Mouse (Mus musculus): Measurements from ENCODE around the gene Pi4ka. TPM values are rescaled to one million over a fixed set of nuclear protein-coding genes. Genes with fewer than 3 reads are reported as not detected.
A peak's percentile ranks its signal among the peaks of the same experiment; 100 is the strongest.

The Pi4ka gene
- polyA plus RNA-seq, 1 experiment from 2014 or later: 39.0 TPM

DNA sequence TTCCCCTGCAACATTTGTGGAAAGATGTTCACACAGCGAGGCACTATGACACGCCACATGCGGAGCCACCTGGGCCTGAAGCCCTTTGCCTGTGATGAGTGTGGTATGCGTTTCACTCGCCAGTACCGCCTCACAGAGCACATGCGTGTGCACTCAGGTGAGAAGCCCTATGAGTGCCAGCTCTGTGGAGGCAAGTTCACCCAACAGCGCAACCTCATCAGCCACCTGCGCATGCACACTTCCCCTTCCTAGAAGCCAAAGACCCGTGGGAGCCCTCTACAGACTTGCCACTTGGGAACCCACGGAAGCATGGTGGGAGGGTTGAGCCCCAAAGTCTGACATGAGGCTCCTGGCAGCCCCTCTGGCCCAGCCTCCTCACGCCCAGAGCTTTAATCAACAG lies 147.2 kb downstream of the Pi4ka start:
- peaks cover 9% of the 10 kb centered on the region for H3K4me1 ChIP-seq

DNA sequence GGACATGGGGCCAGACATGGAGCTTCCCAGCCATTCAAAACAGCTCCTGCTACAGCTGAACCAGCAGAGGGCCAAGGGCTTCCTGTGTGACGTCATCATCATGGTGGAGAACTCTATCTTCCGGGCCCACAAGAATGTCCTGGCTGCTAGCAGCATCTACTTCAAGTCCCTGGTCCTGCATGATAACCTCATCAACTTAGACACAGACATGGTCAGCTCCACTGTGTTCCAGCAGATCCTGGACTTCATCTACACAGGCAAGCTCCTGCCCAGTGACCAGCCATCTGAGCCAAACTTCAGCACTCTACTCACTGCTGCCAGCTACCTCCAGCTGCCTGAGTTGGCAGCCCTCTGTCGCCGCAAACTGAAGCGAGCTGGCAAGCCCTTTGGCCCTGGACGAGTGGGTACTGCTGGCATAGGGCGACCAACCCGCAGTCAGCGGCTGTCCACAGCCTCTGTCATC lies 148.7 kb downstream of the Pi4ka start:
- no peaks in the 10 kb centered on the region for H3K27me3 ChIP-seq (replicated peaks; ENCODE audit: low read depth, poor library complexity, severe bottlenecking)
- no peaks in the 10 kb centered on the region for H3K9me3 ChIP-seq
- no peak overlapping the region for H3K4me3 ChIP-seq
- no peak for DNase-seq (ENCODE audit: low spot score)
- 93% methylated on average over 9 of the region's 9 CpGs for WGBS
- peaks cover 71% of the 10 kb centered on the region for H3K36me3 ChIP-seq (replicated peaks)
- H3K4me1 ChIP-seq: peaks cover 25% of the 10 kb centered on the region
- no peak overlapping the region for H3K27ac ChIP-seq (replicated peaks)

More for the DNA sequence above, 147.2 kb downstream of the Pi4ka start:
- no peak for DNase-seq (ENCODE audit: low spot score)
- H3K36me3 ChIP-seq (replicated peaks): peaks cover 78% of the 10 kb centered on the region
- no peaks in the 10 kb centered on the region for H3K27me3 ChIP-seq (replicated peaks; ENCODE audit: low read depth, poor library complexity, severe bottlenecking)
- no peaks in the 10 kb centered on the region for H3K9me3 ChIP-seq
- H3K27ac ChIP-seq (replicated peaks): no peak overlapping the region
- no peak overlapping the region for H3K4me3 ChIP-seq
- 96% methylated on average over 12 of the region's 12 CpGs for WGBS

DNA sequence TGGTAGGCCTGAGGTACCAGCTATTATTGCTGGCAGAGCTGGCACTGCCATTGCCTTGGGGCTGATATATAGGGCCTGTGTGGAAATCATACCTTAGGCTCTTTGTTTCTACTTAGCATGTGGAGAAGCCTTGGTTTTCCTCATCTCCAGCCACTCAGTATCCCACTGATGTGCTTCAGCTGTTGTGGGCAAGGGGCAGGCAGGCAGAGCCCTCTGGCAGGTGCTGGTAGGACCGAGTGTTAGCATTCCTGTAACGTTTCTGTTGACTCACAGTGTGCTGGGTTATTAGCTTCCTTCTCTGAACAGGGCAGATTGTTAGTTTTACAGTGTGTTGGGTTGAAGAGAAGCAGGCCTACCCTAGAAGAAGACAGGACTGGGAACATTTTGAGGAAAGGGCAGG lies 150.8 kb downstream of the Pi4ka start:
- 76% methylated on average over 2 of the region's 2 CpGs for WGBS
- no peak for DNase-seq (ENCODE audit: low spot score)

DNA sequence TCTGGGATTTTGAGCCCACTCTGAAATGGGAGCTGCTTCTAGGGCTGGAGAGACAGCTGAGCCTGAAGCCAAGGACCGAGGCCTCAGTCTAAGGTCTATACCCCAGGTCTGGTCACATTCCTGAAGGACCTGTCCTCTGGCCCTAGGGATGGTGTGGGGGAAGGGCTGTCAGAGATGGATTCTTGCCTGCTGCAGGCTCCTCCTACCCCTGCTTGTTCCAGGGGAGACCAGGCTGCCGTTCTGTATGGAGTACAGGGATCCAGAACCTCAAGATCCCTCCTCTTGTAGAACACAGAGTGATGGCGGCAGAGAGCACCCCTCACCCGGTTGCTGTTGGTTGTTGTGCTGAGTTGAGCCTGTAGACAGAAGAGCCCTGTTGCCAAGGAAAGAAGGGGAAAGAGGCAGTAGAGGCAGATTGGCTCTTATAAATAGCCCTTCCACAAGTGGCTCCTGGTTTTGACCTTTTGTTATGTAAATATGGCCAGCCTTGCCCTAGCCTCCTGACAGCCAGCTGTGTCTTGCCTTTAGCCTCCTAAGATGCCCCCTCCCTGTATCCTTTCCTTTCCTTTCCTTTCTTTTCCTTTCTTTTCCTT lies 152.0 kb downstream of the Pi4ka start:
- no peaks in the 10 kb centered on the region for H3K9me3 ChIP-seq
- peak; percentile 28 for DNase-seq (ENCODE audit: low spot score)
- no peak overlapping the region for H3K4me3 ChIP-seq
- WGBS: 25% methylated on average over 4 of the region's 4 CpGs
- peaks cover 41% of the 10 kb centered on the region for H3K36me3 ChIP-seq (replicated peaks)
- peaks cover 44% of the 10 kb centered on the region for H3K4me1 ChIP-seq
- no peaks in the 10 kb centered on the region for H3K27me3 ChIP-seq (replicated peaks; ENCODE audit: low read depth, poor library complexity, severe bottlenecking)
- peak overlapping the region; percentile 70 for H3K27ac ChIP-seq (replicated peaks)

More for the DNA sequence above, 150.8 kb downstream of the Pi4ka start:
- H3K9me3 ChIP-seq: no peaks in the 10 kb centered on the region
- H3K4me1 ChIP-seq: peaks cover 38% of the 10 kb centered on the region
- no peaks in the 10 kb centered on the region for H3K27me3 ChIP-seq (replicated peaks; ENCODE audit: low read depth, poor library complexity, severe bottlenecking)
- H3K27ac ChIP-seq (replicated peaks): no peak overlapping the region
- H3K4me3 ChIP-seq: no peak overlapping the region
- peaks cover 52% of the 10 kb centered on the region for H3K36me3 ChIP-seq (replicated peaks)

DNA sequence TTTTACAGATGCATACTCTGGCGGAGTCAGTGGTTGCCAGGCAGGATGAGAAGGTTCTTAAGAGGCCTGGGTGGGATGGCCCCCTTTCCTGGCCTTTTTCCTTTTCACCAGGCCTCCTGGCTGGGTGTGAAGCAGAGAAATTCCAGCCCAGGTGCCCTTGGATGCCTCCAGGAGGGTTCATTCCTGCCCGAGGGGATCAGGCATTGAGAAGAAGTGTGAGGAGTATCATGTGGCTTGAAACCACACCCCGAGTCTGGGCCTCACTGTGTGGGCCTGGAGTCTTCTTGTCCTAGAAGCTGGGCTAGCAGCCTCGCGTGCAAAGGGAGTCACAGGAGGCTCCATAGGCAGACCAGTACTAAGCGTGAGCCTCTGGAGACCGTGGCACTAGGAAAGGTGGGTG lies 153.3 kb downstream of the Pi4ka start:
- WGBS: 66% methylated on average over 7 of the region's 7 CpGs
- Histone ChIP-seq H3K9me3 (no peaks in the 10 kb centered on the region), H3K27me3 (replicated peaks; ENCODE audit: low read depth, poor library complexity, severe bottlenecking) (no peaks in the 10 kb centered on the region), H3K27ac (replicated peaks) (peak overlapping the region; percentile 57; the same call in 1 of the 2 replicates), H3K4me1 (peaks cover 48% of the 10 kb centered on the region), H3K36me3 (replicated peaks) (peaks cover 28% of the 10 kb centered on the region), H3K4me3 (no peak overlapping the region)
- no peak for DNase-seq (ENCODE audit: low spot score)

DNA sequence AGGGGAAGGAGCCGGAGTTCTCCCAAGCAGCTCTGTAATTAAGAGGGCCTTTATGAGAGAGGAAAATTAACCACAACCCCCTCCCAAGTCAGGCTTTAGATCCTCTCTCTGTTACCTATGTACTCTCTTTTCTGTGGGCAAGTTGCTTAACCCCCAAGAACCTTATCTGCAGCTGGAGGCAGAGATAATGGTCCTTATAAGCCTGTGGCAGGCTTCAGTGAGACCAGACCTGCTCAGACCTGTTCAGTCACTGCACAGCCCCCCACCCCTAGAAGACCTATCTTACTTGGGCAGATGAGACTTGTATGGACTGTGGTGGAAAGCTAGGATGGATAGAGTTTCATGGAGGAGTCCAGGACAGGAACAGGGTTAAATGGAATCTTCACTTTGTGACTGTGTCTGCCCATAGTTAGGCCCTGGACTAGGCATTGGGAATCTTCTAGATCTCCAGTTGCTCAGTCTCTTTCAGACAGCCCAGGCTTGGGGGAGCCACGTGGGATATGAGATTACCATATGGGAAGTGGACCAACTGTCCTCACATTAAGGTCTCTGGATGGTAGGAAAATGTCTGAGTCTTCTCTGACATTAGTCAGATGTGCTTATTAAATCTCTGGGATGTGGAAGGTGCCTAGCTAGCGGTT lies 153.9 kb downstream of the Pi4ka start:
- WGBS: 79% methylated on average over 3 of the region's 3 CpGs
- Histone ChIP-seq H3K4me3 (no peak overlapping the region), H3K27me3 (replicated peaks; ENCODE audit: low read depth, poor library complexity, severe bottlenecking) (no peaks in the 10 kb centered on the region), H3K4me1 (peaks cover 48% of the 10 kb centered on the region), H3K9me3 (no peaks in the 10 kb centered on the region), H3K27ac (replicated peaks) (no peak overlapping the region), H3K36me3 (replicated peaks) (peaks cover 22% of the 10 kb centered on the region)
- no peak for DNase-seq (ENCODE audit: low spot score)

DNA sequence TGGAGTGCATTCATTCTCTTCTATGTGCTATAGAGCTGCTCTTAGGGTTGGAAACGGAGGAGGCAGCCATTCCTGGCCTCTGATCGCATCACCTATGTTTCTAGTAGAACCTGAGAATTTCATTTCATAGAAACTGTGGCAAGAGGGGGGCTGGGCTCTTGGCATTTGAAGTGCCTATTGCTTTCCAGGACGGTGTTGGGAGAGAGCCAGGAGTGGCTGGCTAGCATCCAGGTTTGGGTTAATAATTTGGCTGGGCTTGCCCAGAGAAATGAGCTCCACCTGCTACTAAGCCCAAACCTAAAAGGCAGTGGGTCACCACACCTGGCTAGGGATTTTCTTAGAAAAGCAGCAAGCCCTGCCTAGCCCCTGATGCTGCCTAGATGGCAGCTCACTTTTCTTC lies 154.6 kb downstream of the Pi4ka start:
- H3K36me3 ChIP-seq (replicated peaks): peaks cover 15% of the 10 kb centered on the region
- WGBS: 80% methylated on average over 3 of the region's 3 CpGs
- no peak for DNase-seq (ENCODE audit: low spot score)
- H3K27ac ChIP-seq (replicated peaks): no peak overlapping the region
- H3K27me3 ChIP-seq (replicated peaks; ENCODE audit: low read depth, poor library complexity, severe bottlenecking): no peaks in the 10 kb centered on the region
- H3K4me1 ChIP-seq: peaks cover 48% of the 10 kb centered on the region
- no peak overlapping the region for H3K4me3 ChIP-seq
- H3K9me3 ChIP-seq: no peaks in the 10 kb centered on the region

DNA sequence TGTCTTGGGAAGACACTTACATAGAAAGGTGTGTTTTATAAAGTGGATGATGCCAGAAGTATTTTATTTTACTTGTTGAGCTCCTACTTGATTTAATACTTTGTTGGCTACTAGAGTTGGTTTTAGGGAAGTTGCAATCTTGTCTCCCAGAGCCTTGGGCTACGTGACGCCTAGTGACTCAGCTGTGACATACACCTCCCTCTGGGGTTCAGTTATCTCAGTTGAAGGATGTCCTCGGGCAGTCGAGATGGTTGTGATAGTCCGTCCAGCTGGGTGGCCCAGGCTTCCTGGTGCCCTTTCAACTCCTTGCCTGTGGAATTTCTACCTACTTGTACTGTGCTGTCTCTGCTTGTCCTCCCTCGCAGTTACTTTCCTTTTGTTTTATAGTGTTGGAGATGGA lies 157.0 kb downstream of the Pi4ka start:
- Histone ChIP-seq H3K36me3 (replicated peaks) (no peaks in the 10 kb centered on the region; the same call in 1 of the 2 replicates), H3K4me3 (no peak overlapping the region), H3K27ac (replicated peaks) (no peak overlapping the region), H3K9me3 (no peaks in the 10 kb centered on the region), H3K4me1 (peaks cover 41% of the 10 kb centered on the region), H3K27me3 (replicated peaks; ENCODE audit: low read depth, poor library complexity, severe bottlenecking) (no peaks in the 10 kb centered on the region)
- 62% methylated on average over 6 of the region's 6 CpGs for WGBS
- no peak for DNase-seq (ENCODE audit: low spot score)

DNA sequence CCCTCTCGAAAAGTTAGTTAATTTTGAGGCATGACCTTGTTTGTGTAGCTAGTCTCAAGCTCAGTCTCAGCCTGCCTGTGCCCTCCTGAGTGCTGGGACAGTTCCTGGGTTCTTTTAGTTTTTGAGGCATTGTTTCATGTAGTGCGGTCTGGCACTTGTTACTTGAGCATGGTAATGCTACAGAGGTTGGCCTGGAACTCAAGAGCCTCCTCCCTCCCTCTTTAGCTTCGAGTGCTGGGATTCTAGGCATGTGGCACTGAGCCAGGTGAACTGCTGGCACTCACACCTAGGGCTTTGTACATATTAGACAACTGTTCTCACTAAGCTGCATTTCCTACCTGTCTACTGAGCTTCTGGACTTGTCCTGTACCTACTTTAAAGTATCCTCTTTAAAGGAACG lies 158.4 kb downstream of the Pi4ka start:
- H3K36me3 ChIP-seq (replicated peaks): no peaks in the 10 kb centered on the region; the same call in 1 of the 2 replicates
- no peak for DNase-seq (ENCODE audit: low spot score)
- 86% methylated on average over 4 of the region's 4 CpGs for WGBS
- no peaks in the 10 kb centered on the region for H3K9me3 ChIP-seq
- no peak overlapping the region for H3K4me3 ChIP-seq
- H3K27me3 ChIP-seq (replicated peaks; ENCODE audit: low read depth, poor library complexity, severe bottlenecking): no peaks in the 10 kb centered on the region
- H3K27ac ChIP-seq (replicated peaks): no peak overlapping the region
- peaks cover 36% of the 10 kb centered on the region for H3K4me1 ChIP-seq

DNA sequence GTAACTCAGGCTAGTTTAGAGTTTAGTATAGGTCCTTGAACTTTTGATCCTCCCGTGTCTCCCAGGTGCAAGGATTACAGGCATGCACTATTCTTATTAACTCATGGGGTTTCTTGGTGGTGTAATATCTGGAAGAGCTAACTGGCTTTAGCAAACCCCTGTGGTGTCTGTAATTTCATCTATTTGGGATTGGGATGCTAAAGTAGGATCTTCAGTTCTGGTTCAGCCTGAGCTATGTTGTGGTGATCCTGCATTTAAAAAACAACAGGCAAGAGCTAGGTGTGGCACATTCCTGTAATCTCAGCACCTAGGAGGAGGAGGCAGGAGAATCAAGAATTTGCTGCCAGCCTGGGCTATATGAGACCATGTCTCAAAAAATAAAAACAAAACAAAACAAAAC lies 161.1 kb downstream of the Pi4ka start:
- WGBS: 85% methylated on average over 1 of the region's 1 CpGs
- Histone ChIP-seq H3K36me3 (replicated peaks) (no peaks in the 10 kb centered on the region; the same call in 1 of the 2 replicates), H3K4me3 (no peak overlapping the region), H3K27ac (replicated peaks) (no peak overlapping the region), H3K9me3 (no peaks in the 10 kb centered on the region), H3K4me1 (peaks cover 23% of the 10 kb centered on the region), H3K27me3 (replicated peaks; ENCODE audit: low read depth, poor library complexity, severe bottlenecking) (no peaks in the 10 kb centered on the region)
- DNase-seq (ENCODE audit: low spot score): no peak

DNA sequence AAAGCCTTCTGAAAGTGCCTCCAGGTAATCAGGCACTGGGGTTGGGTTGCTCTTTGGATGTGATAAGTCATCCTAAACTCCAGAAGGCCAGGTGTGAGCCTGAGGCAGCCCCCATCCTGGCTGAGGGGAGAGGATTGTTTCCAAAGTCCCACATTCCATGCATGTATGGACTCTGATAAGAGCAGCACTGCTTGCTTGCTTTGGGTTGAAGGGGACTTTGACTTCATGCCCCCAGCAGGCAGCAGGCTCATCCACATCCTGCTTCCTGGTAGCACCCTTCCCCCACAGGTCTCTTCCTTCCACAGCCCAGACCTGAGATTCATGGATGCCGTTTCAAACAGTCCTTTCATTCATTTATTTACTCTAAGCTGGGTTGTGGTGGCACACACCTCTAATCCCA lies 162.4 kb downstream of the Pi4ka start:
- no peaks in the 10 kb centered on the region; the same call in 1 of the 2 replicates for H3K36me3 ChIP-seq (replicated peaks)
- H3K27me3 ChIP-seq (replicated peaks; ENCODE audit: low read depth, poor library complexity, severe bottlenecking): no peaks in the 10 kb centered on the region
- 83% methylated on average over 1 of the region's 1 CpGs for WGBS
- no peaks in the 10 kb centered on the region for H3K9me3 ChIP-seq
- H3K27ac ChIP-seq (replicated peaks): no peak overlapping the region
- H3K4me3 ChIP-seq: no peak overlapping the region
- no peak for DNase-seq (ENCODE audit: low spot score)
- H3K4me1 ChIP-seq: peaks cover 18% of the 10 kb centered on the region

DNA sequence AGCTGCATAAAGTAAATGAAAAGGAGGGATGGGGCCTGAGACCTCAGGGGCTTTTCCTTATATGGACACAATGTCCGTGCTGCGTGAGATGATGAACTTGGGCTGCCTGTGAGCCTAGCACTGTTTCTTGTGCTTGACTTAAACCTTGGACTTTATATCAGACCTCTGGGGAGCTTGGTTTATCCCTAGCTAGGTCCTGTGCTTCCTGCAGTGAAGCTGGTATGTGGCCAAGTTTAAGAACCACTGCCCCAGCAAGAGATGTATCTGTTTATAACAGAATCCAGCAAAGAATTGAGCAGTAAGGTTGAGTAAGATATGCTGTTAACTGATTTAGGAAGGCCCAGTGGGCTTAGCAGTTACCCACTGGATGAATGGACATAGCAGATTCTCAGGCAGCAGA lies 166.7 kb downstream of the Pi4ka start:
- H3K27ac ChIP-seq (replicated peaks): no peak overlapping the region
- H3K27me3 ChIP-seq (replicated peaks; ENCODE audit: low read depth, poor library complexity, severe bottlenecking): no peaks in the 10 kb centered on the region
- H3K9me3 ChIP-seq: no peaks in the 10 kb centered on the region
- H3K4me3 ChIP-seq: no peak overlapping the region
- peaks cover 50% of the 10 kb centered on the region for H3K4me1 ChIP-seq
- WGBS: 86% methylated on average over 2 of the region's 2 CpGs
- H3K36me3 ChIP-seq (replicated peaks): no peaks in the 10 kb centered on the region; the same call in 1 of the 2 replicates
- no peak for DNase-seq (ENCODE audit: low spot score)

DNA sequence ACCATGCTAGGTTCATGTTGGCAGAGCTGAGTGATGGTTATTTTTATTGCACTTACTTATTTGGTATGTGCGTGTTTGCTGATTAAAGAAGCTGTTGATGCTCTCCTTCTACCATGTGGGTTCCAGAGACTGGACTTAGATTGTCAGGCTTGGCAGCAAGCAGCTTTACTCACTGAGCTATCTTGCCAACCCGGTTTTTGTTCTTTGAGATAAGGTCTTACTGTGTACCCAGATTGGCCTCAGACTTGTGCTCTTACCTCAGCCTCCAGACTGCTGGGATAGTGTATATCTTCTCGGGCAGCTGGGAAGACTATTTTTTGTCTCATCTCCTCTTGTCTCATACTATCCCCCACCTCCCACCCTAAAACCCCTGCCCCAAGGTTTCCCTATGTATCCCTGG lies 168.5 kb downstream of the Pi4ka start:
- no peaks in the 10 kb centered on the region for H3K9me3 ChIP-seq
- H3K27ac ChIP-seq (replicated peaks): no peak overlapping the region
- H3K4me1 ChIP-seq: peaks cover 50% of the 10 kb centered on the region
- 91% methylated on average over 3 of the region's 3 CpGs for WGBS
- H3K4me3 ChIP-seq: no peak overlapping the region
- H3K27me3 ChIP-seq (replicated peaks; ENCODE audit: low read depth, poor library complexity, severe bottlenecking): no peaks in the 10 kb centered on the region
- no peak for DNase-seq (ENCODE audit: low spot score)
- no peaks in the 10 kb centered on the region for H3K36me3 ChIP-seq (replicated peaks)

Data from embryonic facial prominence, embryonic 10.5 days (tissue).